Mouse (Mus musculus) common myeloid progenitor, adult 5-6 weeks (primary cell): Measurements from ENCODE around the gene P2rx6. TPM values are rescaled to one million over a fixed set of nuclear protein-coding genes. Genes with fewer than 3 reads are reported as not detected.
A peak's percentile ranks its signal among the peaks of the same experiment; 100 is the strongest.
"Not testable (repeated sequence)": the region's sequence is repeated elsewhere in the genome, so short reads cannot be mapped to it uniquely, and the experiment has no call there.

Experiments used
- ATAC-seq: replicated peaks from 2 replicates; pipeline ENCODE4 v1.8.0; 2016; ENCODE audit warnings: low read depth, mild to moderate bottlenecking, moderate TSS enrichment, inconsistent platforms; ENCODE audit not compliant: poor library complexity, severe bottlenecking
- total RNA-seq: library from RNA; stranded (forward); fragments of 200-1000, 187-1606 nt; gene quantifications from 2 replicates; pipeline ENCODE4 v1.2.3, GENCODE M21; 2017

The P2rx6 gene
- total RNA-seq, 1 experiment from 2014 or later, result 0.05 TPM

- no peak for ATAC-seq
Measured at GRCm38 (mm10) chr16:17559396-17560027, 2.2 kb upstream of the P2rx6 start.

DNA sequence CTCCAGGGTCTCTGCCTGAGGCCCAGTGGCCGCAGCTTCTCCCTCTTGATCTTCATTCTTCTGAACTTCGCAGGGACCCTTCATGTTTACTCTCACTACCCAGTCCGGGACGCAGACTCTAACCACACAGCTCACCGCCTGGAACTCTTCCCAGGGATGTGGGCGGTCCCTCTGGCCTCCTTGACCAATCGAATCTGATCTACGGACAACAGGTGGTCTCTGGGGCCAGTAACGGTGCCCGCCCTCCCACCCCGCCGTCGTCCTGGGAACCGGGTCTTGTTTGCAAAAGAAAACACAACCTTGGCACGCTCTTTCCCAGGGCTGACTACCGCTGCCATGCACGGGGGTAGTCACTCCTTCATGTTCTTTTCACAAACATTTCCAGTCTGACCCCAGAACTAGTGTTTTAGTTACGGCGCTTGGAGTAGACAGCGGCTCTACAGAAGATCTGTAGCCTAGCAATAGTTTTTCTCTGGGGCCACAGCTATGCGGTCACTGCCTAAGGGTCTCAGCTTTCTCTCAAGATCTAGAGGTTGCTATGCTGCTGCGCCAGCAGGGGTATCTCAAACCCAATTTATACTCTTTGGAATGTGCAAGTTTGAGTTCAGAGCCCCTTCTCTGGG lies 446 bp upstream of the P2rx6 start, which contains the start of gene Lrrc74b:
Gene Lrrc74b, minus strand, starts transcription at position 120 of the 623 bp plus-strand sequence.
- ATAC-seq, result peak; percentile 52

GRCm38 (mm10) chr16:17563580-17563979 lies 1.9 kb downstream of the P2rx6 start:
- no peak for ATAC-seq

GRCm38 (mm10) chr16:17564221-17564620 lies 2.5 kb downstream of the P2rx6 start:
- no peak for ATAC-seq

DNA sequence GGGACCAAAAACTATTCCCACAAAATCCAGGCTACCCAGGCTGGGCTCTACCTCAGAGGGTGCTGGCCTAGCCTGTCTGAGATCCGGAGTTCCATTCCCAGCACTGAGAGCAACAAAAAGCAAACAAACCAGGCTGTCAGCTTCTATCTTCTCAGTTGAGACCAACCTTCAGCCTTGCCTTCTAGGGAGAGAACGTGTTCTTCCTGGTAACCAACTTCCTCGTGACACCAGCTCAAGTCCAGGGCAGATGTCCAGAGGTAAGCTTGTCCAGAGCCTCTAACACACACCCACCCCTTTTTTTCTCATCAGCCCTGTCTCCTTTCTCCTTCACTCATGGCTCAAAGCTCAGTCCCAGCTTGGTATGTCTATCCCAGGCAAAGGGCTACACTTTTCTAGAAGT lies 3.1 kb downstream of the P2rx6 start:
- no peak for ATAC-seq

- no peak for ATAC-seq
Measured at GRCm38 (mm10) chr16:17566186-17566585, 4.5 kb downstream of the P2rx6 start.

- ATAC-seq, result peak; percentile 91
Measured at GRCm38 (mm10) chr16:17575870-17576824, 14.5 kb downstream of the P2rx6 start.

DNA sequence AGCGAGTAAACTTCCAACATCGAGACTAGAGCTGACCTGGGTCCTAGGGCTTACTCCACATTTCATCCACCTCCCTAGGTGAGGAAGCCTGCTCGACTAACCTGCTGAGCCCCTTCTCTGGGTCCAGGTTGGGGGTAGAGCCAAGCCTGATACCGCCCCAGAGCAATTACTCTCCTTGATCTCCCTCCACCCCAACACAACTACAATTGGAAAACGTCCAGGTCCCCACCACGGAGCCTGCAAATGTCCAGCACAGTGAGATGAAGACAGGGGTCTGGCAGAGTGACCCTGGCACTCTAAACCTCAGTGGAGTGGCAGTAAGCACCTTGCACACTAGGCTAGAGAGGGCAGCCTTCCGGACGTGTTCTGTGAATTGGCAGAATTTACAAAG lies 15.1 kb downstream of the P2rx6 start:
- ATAC-seq, result no peak

GRCm38 (mm10) chr16:17583064-17583463 lies 21.4 kb downstream of the P2rx6 start, which contains the start of gene Slc7a4:
Gene Slc7a4, minus strand, starts transcription at chr16:17583214.
- ATAC-seq, result peak; percentile 80

- ATAC-seq, result no peak
Measured at GRCm38 (mm10) chr16:17584555-17584954, 22.9 kb downstream of the P2rx6 start.

DNA sequence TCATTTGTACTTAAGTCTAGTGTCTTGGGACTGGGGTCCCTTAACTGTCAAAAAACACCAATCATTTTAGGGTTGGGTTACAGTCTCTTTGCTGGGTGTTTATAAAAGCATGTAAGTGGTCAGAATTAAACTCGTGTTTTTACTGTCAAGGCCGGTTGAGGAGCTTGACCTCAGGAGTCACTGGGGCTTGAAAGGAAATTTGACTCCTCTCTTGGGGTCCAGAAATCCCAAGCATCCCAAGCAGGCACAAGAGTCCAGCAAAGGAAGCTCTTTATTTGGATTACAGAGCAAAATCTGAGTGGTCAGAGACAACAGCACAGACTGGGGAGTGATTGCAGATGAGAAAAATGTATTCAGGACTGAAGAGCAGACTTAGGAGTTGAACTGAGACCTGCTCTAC lies 29.0 kb downstream of the P2rx6 start:
- ATAC-seq, result no peak

GRCm38 (mm10) chr16:17600944-17601562 lies 39.4 kb downstream of the P2rx6 start:
- peak; percentile 56; the same call in 1 of the 2 replicates for ATAC-seq

GRCm38 (mm10) chr16:17604941-17605340 lies 43.3 kb downstream of the P2rx6 start:
- ATAC-seq, result no peak

- no peak for ATAC-seq
Measured at GRCm38 (mm10) chr16:17605684-17606083, 44.0 kb downstream of the P2rx6 start.

GRCm38 (mm10) chr16:17611383-17611782 lies 49.7 kb downstream of the P2rx6 start:
- no peak for ATAC-seq

GRCm38 (mm10) chr16:17614740-17615139 lies 53.1 kb downstream of the P2rx6 start:
- ATAC-seq, result not testable (repeated sequence)

DNA sequence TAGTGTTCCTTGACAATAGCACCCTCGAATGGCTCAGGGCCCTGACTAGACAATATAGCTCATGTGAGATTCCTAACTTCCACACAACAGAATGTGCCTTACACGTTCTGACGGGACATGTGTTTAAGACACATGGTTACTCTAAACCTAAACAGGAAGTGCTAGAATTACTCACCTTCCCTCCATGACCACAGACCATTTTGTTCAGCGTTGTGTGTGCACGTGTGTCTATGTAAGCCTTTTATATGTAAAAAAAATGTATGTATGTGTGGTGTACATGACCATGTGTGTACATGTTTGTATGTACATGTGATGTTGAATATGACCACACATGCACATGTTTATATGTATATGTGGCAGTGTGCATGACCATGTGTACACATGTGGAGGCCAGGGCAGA lies 54.5 kb downstream of the P2rx6 start:
- ATAC-seq, result no peak

DNA sequence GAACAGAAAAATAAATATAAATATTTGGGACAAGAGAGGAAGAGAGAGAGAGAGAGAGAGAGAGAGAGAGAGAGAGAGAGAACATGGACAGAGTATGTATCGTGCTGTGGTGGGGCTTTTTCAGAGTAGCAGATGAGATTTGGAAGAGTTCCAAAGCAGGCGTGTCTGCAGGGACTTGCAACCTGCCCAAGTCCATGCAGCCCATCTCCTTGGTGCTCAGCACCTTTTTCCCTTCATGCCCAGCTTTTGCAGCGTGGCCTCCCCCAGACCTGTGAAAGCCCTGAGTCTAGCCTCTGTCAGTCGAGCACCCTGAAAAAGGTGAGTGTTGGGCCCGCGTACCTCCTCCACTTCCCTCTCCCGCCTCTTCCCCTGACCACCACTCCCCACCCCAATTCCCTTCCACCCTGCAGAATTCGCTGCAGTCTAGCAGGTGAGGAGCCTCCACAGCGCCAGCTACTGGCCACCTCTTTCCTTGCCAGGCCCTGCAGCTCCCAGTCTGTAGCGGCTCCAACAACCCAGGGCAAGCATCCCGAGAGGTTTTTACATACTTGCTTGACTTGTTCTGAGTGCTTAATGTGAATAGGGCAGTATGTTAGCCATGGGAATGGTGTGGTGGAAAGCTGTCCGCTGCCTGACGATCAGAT lies 56.4 kb downstream of the P2rx6 start:
- ATAC-seq, result peak; percentile 78

DNA sequence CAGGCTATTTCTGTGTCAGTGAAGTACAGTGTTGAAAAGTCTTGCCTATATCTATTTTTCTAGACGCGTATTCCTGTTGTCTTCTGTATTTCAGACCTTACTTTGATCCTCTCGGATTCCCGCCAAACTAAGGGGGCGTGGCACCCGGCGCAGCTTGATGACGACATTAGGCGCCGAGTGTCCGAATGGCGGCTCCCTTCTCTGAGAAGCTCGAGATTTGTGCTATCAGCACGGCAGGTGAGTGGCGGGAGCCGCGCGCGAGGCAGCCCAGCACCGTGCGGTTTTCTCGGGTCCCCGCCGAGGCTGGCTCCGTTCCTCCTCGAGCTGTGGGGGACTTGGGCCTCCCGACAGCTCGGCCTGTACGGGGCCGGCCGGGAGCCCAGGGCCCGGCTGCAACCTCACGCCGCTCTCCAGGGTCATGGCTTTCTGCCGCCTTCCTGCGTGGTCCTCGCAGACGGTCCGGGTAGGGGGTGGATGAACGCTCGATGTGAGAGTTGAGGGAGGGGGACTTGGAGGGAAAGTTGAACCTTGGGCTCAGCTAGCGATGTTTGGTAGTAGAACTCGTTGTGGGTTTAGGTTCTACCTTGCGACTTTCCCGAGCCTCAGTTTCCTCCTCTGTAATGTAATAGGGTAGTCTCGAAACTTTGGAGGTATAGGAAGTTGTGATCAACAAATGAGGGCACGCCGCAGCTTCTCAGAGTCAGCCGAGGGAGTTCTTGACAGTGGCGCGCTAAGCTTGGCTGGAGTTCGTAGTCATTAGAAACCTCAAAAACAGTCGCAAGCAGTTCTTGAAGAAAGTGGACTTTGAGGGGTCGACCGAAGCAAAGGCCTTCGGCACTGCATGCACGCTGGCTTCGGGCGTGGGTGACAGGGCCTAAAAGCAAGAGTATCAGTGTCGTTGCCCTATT lies 57.8 kb downstream of the P2rx6 start, which contains the start of gene Smpd4:
Gene Smpd4, plus strand, starts transcription at position 157 of the 908 bp plus-strand sequence.
- peak; percentile 75 for ATAC-seq
